Mouse (Mus musculus): ENCODE measurements around the gene Psmd9.

DNA sequence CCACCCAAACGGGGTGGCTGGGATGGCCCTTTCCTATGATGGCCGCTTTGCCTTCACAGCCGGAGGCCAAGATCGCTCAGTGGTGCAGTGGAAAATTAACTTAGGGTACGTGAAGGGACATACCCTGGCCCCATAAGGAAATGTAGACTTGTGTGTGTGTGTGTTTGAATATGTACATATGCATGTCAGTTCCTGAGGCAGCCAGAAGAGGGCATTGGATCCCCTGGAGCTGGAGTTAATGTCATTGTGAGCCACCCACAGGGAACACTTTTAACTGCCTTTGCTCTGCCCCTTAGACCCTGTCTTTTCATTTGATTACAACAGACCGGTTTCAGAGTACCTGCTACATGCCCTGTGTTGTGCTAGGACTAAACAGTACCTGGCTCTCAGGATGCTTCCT is 129.3 kb downstream of the Psmd9 start:
- TF ChIP-seq CTCF (IDR thresholded peaks at IDR 0.05; ENCODE audit: control insufficient read depth, insufficient read depth, insufficient replicate concordance, low read depth, low read length): no peak
- TF ChIP-seq POLR2A (IDR thresholded peaks at IDR 0.05; ENCODE audit: control insufficient read depth, low read depth, low read length): no peak

Measured in testis, adult 2 months (tissue).